Mouse (Mus musculus): ENCODE data around the gene Olfr1373.
"Not testable (repeated sequence)": the region's sequence is repeated elsewhere in the genome, so short reads cannot be mapped to it uniquely, and the experiment has no call there.

Gene Olfr1373

DNA sequence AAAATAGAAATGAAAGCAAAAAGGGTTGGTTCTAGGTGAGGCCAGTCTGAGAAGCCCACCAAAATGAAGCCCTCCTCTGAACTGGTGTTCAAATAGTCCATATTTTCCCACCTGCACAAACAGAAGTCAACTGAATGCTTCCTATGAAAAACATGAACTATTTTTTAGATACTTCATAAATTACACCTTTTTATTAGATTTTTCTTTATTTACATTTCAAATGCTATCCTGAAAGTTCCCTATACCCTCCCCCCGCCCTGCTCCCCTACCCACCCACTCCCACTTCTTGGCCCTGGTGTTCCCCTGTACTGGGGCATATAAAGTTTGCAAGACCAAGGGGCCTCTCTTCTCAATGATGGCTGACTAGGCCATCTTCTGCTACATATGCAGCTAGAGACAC is at the start of gene Olfr1373:
Olfr1373 (minus strand) TSS at position 101 of the 400 bp plus-strand sequence.
- not testable (repeated sequence) for DNase-seq (ENCODE audit: low read depth)

DNA sequence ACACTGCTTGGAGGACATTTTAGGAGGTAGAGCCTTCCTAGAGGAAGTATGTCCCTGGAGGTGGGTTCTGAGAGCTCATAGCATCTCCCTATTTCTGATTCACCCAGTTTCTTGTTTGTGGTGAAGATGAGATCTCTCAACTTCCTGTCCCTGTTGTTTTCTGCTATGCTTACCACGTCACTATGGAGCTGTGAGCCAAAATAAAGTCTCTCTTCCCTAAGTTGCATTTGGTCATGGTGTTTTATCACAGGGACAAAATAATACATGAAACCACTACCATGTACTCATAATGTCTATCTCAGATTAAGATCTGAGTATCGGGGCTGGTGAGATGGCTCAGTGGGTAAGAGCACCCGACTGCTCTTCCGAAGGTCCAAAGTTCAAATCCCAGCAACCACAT is 35.3 kb upstream of the Olfr1373 start:
- DNase-seq (ENCODE audit: low read depth): not testable (repeated sequence)

DNA sequence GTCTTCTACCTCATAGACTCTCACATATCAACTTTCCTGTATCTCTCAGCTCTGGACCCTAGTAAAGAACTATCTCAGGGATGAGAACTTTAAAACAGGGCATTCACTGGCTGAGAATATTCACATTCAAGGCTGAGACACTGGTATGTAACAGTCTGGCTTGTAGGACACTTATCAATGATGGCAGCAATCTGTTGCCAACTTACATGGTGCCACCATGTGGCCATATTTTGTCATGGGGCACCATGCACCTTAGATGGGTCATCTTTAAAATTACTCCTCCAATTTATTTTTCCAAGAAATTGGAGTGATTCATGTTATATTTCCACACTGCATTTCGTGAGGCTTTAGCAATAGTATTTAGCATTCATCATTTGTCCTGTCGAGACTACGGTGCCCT is 34.6 kb upstream of the Olfr1373 start:
- not testable (repeated sequence) for DNase-seq (ENCODE audit: low read depth)

DNA sequence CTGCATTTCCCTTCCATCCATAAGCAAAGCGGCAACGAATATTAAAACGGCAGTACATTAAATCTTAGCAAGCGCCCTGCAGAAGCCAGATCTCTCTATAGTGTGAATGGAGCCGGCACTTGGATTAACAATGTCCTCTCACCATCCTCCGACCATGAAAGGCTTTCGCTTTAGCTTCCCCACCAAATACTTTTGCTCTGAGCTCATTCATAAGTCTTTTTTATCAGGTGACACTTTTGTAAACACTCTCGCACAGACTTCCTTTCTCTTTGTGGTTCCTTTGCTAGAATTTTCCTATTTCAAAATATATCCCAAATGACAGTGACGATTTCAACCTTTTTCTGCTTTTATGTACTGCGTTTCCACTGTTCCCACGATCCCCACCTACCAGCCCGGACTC is 23.1 kb upstream of the Olfr1373 start:
- no peak for DNase-seq (ENCODE audit: low read depth)

DNA sequence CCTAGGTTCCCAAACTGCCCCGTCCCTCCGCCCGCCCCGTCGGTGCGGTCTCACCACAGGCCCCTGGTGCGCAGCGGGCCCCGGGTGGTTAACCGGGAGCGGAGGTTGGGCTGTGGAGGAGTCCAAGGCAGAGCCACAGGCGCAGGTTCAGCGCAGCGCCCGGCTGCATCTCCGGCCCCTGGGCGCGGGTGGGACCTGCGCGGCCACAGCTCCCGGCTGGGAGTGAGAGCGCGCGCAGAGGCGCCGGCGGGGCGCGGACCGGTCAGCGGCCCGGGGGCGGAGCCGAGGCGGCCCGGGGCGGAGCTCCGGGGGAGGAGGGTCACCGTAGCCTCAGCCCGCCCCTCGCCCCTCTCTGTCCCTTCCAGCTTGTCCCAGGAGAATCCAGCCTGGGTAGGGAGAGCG is 22.6 kb upstream of the Olfr1373 start:
- not testable (repeated sequence) for DNase-seq (ENCODE audit: low read depth)

DNA sequence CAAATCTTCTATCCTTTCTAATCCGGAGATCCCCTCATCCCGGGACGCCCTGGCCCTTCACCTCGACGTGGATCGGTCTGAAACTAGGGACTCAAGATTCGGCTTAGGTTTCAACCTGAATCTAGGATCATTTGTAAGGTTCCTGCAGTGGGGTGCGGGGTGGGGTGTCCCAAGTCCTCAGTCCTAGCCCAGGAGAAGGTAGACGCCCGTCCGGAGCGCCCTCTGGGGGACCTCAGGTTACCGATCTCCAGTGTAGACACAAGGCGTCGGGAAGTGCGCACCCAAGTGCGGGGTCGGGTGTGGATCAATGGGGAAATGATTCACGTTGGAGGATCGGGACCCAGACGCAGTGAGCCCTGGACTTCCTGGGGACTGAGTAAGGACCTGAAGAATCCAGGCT is 21.8 kb upstream of the Olfr1373 start:
- no peak for DNase-seq (ENCODE audit: low read depth)

DNA sequence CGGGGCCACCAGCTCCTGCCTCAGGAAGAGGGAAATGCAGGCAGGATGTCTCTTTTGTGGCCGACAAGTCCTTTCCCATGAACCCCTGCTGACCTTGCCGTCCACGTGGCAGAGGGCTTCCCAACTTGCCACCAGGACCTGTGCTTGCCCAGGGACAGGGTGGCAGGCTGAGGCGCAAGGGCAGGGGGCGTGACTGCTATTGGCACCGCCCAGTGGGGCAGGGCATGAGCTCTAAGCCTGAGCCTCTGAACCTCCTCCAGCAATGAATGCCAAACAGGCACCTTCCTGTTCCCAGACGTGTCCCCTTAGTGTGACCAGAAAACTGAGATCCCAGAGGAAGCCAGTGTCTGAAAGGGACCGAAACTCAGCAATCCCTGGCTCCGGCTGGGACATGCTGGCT is 18.6 kb upstream of the Olfr1373 start:
- DNase-seq (ENCODE audit: low read depth): no peak

DNA sequence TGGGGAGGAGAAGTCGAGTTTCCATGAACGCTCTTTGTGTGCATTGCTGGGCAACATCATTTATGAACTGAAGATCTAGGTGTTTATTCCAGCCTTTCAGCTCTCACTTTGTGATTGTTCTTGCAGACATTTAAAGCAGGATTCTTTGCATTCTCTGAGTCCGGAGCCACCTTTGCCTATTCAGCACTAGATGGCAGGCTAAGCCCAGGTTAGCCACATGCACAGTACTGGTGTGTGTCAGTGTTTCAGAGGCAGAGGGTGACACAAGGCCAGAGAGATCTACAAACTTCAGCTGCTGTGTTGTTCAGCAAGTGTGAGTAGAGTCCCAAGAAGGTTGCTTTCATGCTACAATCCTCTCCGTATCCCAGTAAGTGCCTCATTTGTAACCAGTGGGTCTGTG is 1.7 kb downstream of the Olfr1373 start:
- DNase-seq (ENCODE audit: low read depth): not testable (repeated sequence)

DNA sequence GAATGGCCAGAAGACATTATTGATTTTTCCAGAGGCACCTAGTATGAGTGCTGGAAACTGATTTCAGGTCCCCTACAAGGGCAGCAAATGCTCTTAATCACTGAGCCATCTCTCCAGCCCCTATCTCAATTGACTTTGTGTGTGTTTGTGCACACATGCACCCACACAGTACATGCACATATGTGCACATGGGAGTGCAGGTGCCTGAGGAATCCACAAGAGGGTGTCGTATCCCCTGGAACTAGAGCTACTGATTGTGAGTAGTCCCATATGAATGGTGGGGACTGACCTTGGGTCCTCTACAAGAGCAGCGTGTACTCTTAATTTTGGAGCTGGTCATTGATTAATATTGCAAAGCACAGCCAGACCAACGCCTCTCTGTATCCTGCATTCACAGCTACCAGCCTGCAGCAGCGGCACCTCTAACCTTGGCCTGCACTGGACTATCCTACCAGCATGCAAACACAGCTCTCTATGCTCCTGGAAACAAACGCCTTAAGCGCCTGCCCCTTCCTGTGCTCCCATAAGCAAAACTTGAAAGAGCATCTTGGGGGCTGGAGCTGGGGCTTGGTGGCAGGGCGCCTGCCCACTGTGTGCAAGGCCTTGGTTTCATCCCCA is 14.8 kb downstream of the Olfr1373 start:
- no peak for DNase-seq (ENCODE audit: low read depth)

DNA sequence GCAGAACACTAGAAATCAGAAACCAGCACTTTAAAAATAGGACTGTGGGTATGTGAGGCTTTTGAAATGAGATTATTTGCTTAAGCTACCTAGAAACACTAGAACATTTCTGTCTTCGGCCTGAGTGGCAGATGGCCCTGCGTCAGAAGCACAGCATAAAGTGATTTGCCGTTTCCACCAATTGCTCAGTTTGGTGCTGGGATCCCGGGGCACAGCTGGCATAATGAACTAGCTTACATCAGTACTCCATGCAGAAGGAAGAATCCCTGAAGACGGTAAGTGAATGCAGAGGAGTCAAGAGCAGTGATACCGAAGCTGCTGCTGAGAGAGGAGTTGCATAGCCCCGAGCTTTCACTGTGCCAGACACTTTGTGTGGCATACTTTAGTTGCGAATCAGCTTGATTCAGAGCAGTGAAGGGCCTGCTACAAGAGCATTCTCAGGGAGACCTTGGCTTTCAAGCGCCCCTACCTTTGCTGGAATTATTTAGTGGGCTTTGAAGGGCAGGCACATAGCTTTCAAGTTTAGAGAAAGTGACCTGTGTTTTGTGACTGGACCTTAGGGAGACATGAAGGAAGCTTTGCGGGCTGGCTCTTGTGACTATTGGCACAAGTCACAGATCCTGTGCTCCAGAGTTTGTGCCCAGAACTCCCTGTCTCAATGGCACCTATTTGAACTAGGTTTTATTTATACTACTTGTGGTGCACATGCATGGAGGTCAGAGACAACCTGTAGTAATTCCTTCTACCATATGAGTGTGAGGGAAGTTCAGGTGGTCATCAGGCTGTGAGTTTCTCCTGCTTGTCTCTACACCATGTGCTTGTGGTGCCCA is 15.5 kb downstream of the Olfr1373 start:
- no peak for DNase-seq (ENCODE audit: low read depth)

DNA sequence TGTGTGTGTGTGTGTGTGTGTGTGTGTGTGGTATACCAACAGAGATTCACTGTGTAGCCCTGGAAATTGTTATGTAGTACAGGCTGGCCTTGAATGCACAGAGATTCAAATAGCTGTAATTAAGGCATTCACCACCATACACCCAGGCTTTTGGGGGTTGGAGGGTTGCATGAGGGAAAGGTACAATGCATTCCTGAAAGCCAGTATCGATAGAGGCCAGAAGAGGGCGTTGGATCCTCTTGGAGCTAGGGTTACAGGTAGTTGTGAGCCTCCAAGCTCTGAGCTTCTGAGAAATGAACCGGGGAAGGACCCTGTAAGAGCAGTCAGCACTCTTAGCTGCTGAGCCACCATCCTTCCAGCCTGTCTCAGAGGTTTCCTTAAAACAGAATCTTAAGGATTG is 16.2 kb downstream of the Olfr1373 start:
- DNase-seq (ENCODE audit: low read depth): no peak

DNA sequence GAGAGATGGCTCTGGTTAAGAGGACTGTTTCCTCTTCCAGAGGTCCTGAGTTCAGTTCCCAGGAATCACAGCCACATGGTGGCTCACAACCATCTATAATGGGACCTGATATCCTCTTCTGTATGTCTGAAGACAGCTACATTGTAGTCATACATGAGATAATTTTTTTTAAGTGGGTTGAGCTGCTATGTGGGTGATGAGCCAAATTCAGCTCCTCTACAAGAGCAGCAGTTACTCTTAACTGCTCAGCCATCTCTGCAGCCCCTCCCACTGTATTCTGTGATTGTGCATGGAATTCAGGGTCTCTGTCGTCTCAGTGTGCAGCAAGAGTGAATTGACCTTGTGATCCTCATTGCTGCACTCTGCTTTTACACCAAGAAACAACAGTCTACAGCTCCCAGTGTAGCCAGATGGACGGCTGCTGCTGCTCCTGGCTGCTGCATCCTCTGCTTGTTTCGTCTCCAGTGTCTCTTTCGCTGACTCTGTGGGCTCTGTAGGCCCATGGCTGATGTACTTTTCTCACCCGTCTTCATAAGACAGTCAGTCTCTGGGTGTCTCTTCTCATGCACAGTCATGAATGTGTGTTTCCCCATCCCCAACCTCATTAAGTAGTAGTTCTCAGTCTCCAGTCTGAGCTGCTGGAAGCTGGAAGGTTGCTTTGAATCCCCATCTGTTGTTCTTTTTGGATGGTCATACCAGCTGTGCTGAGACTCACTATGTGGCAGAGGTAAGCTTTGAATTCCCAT is 16.8 kb downstream of the Olfr1373 start:
- DNase-seq (ENCODE audit: low read depth): no peak

DNA sequence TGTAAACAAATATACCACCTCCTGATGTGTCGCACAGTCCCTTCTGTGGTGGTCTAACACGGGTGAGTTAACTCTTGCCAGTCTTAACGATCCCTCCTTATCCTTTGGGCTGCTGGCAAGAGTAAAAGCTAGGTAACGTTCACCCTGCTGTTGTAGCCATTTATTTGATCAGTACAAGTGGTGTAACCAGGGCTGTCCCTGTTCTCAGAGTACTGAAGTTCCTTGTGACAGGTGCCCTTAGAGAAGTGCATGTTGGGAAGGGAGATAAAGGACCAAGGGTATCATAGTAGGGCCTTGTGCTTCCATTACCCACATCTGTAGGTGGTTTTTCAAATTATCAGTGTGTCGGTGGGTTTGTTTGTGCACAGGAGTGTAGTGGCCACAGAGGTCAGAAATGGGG is 17.6 kb downstream of the Olfr1373 start:
- no peak for DNase-seq (ENCODE audit: low read depth)

DNA sequence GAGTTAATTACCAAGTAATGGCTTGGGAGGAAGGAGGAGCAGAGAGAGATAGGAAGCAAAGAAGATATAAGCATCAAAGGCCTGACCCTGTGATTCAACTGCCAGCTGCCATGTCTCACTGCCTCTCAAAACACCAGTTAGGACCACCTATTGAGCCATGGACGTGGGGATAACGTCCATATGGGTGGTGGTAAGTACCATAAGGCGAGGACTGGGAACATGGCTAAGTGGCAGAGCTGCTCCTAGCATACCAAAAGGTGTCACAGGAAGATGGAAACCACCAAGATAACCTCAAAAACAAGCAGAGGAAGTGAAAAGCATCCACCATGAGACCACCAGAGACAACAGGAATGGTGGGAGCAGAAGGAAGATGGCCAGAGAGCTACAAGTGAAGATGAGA is 18.2 kb downstream of the Olfr1373 start:
- DNase-seq (ENCODE audit: low read depth): no peak

DNA sequence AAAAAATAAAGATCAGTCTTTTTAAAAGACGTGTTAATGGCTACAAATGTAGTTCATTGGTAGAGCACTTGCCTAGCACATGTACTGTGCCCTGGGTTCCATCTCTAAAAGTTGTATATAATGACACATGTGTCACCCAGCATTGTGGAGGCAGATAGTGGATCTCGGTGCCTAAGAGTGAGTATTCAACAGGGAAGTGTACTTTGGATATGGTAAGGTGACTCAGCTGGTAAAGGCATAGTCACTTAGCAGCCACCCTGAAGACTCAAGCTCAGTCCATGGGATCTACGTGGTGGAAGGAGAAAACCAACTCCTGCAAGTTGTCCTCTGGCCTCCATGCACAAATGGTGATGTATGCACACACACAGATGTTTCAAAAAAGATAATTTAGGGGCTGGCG is 20.9 kb downstream of the Olfr1373 start:
- DNase-seq (ENCODE audit: low read depth): no peak

DNA sequence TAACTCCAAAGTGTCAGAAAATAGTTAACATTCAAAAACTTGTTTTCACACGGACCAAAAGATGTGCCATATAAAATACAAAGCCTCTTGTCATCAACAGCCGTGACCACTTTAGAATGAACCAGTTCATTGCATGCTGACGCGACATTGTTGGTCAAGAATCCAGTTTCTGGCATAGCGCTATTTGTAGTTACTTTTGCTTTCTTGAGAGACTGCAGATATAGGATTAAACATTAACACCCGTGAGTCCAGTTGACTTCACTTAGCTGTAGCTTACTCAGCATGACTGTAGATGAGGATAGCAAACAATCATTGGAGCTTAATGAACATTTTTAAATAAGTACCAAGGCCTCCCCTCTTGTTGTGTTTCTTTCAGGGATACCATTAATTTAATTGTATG is 23.3 kb downstream of the Olfr1373 start:
- no peak for DNase-seq (ENCODE audit: low read depth)

DNA sequence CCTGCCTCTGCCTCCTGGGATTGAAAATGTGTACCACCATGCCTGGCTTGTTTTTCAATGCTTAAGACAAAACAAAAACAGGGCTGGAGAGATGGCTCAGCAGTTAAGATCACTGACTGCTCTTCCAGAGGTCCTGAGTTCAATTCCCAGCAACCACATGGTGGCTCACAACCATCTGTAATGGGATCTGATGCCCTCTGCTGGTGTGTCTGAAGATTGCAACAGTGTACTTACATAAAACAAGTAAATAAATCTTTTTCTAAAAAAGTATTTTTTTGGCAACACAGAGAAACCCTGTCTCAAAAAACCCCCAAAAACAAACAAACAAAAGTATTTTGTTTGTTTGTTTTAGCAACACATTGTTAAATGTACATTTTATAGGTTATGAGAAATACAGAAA is 24.9 kb downstream of the Olfr1373 start:
- DNase-seq (ENCODE audit: low read depth): not testable (repeated sequence)

DNA sequence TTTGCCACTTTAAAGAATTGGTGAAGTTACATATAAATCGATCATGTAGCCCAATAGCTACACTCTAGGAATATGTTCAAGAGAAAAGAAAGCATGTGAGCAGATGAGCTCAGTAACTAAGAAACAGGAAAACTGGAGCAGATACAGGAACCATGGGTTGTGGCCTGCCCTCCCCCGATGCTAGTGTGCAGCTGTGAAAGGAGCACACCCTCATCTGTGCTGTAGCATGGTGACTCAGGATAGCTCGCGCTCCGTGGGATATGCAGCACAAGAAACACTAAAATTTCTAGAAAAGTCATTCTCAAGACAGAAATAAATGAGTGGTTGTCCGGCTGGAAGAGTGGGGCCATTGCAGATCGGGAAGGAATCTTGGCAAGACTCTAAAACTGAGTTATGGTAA is 28.2 kb downstream of the Olfr1373 start:
- DNase-seq (ENCODE audit: low read depth): no peak

DNA sequence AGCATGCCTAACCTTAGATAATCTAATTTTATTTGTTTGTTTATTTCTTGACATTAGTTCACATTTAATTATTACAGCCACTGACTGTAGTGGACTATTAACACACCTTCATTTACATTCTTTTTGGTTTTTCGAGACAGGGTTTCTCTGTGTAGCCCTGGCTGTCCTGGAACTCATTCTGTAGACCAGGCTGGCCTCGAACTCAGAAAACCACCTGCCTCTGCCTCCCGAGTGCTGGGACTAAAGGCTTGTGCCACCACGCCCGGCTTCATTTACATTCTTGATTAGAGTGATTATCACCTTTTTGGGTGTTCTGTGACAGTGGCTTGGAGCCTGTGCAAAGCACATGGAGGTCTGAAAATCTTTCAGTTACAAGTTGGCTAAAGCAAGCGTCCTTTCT is 29.2 kb downstream of the Olfr1373 start:
- DNase-seq (ENCODE audit: low read depth): not testable (repeated sequence)

DNA sequence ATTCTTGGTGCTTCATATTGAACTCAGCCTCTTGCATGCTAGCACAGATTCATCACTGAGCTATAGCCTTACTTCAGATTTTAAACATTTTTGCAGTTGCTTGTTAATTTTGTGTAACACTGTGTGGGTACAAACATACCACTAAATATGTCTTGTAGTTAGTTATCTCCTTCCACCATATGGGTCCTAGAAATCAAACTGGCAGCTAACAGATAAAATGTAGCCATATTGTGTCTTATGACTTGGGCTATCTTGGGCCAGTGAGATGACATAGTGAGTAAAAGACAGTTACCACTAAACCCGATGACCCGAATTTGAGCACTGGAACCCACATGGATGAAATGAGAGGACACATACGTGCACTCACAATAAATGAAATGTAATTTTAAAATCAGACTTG is 29.8 kb downstream of the Olfr1373 start:
- no peak for DNase-seq (ENCODE audit: low read depth)

DNA sequence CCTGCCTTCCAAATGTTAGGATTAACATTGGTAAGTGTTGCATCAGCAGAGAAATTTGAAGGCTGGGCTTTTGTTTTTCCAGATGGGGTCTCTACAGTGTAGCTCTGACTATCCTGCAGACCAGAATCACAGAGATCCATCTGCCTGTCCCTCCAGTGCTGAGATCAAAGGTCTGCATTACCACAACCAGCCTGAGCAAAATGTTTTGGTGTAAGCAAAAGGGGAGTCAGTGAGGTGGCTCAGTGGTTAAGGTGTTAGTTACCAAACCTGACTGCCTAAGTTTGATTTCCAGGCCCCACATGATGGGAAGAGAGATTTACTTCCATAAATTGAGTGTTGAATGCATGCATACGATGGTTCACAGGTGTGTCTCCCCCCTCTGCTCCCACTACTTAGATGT is 35.9 kb downstream of the Olfr1373 start:
- no peak for DNase-seq (ENCODE audit: low read depth)

DNA sequence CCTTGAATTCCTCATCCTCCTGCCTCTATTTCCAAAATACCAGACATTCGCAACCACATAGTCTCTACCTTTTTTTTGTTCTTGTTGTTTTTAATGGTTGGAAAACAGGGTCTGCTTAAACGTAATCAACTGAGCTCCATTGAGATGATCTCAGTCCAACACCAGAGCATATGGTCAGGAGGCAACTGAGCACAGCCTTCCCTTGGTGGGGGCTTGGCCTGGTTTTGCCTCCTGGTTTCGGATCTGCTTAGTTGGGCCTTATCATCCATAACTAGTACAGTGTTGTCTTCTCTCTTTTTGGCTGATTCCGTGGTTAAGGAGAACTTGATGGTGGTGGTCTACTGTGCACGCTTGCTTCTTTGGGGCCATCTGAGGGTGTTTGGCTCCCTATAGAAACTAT is 36.5 kb downstream of the Olfr1373 start:
- no peak for DNase-seq (ENCODE audit: low read depth)

DNA sequence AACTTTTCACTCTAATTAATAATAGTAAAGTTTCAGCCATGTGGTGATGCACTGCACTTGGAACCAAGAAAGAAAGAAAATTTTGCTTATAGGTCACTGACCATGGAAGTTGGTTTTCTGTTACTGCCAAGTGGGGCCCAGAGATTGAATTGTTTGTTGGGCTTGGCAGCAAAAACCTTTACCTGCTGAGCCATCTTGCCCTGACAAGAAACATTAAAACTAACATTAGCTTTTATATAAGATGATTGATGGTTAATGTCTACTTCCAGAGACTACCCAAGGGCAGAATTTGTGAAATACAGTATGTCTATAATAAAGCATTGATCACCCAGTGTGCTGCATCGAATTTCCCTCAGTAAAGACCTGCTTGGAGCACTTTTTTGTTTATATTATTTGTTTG is 38.9 kb downstream of the Olfr1373 start:
- DNase-seq (ENCODE audit: low read depth): no peak

All from c-Kit-positive CD71-negative TER-119-negative erythroid progenitor cells, embryonic 14.5 days (primary cell).